8 mouse cellular contexts compared by ENCODE assay signal in genomic region chr19:34684857-34685256, GRCm38 (mm10). TPM values are rescaled to one million over a fixed set of nuclear protein-coding genes. Genes with fewer than 3 reads are reported as not detected.
DNase-seq lines count a peak whose midpoint lies in the region; ATAC-seq lines count a peak whose summit lies in the region.

No protein-coding gene starts in this region.

- no peak overlapping the region for H3K27ac ChIP-seq in forebrain, embryonic 11.5 days (ENCODE audit: low read depth, low read length)
- H3K27ac ChIP-seq in forebrain, embryonic 10.5 days = no peak overlapping the region
- H3K27ac ChIP-seq in embryonic facial prominence, embryonic 11.5 days (replicated peaks; ENCODE audit: low read depth, low read length) = no peak overlapping the region

- WGBS in forebrain, embryonic 11.5 days = 57% methylated on average over 1 of the region's 1 CpGs
- 49% methylated on average over 1 of the region's 1 CpGs for WGBS in forebrain, embryonic 10.5 days
- WGBS in embryonic facial prominence, embryonic 11.5 days = 46% methylated on average over 1 of the region's 1 CpGs

- no peaks in the 10 kb centered on the region for H3K9me3 ChIP-seq in forebrain, embryonic 11.5 days (ENCODE audit: control insufficient read depth, low read length)
- H3K9me3 ChIP-seq in forebrain, embryonic 10.5 days = no peaks in the 10 kb centered on the region
- H3K9me3 ChIP-seq in embryonic facial prominence, embryonic 11.5 days (replicated peaks; ENCODE audit: control insufficient read depth, low read length) = no peaks in the 10 kb centered on the region

- H3K4me3 ChIP-seq in forebrain, embryonic 11.5 days (ENCODE audit: low read depth, low read length) = no peak overlapping the region
- H3K4me3 ChIP-seq in forebrain, embryonic 10.5 days = no peak overlapping the region
- H3K4me3 ChIP-seq in embryonic facial prominence, embryonic 11.5 days (ENCODE audit: low read depth, low read length) = no peak overlapping the region

- no peak overlapping the region for H3K9ac ChIP-seq in forebrain, embryonic 11.5 days (ENCODE audit: low read length)
- no peak overlapping the region for H3K9ac ChIP-seq in embryonic facial prominence, embryonic 11.5 days (replicated peaks; ENCODE audit: low read length)

- no peaks in the 10 kb centered on the region for H3K4me1 ChIP-seq in forebrain, embryonic 11.5 days (replicated peaks; ENCODE audit: control insufficient read depth, insufficient read depth, low read length)
- H3K4me1 ChIP-seq in forebrain, embryonic 10.5 days = no peaks in the 10 kb centered on the region
- H3K4me1 ChIP-seq in embryonic facial prominence, embryonic 11.5 days (ENCODE audit: control insufficient read depth, insufficient read depth, low read length) = no peaks in the 10 kb centered on the region

- no peak for ATAC-seq in forebrain, embryonic 11.5 days (replicated peaks; ENCODE audit: low FRiP score)
- no peak for ATAC-seq in embryonic facial prominence, embryonic 11.5 days (replicated peaks; ENCODE audit: insufficient number of reproducible peaks, low FRiP score, low TSS enrichment, low read depth)

- H3K36me3 ChIP-seq in forebrain, embryonic 11.5 days (ENCODE audit: control insufficient read depth, insufficient read depth, low read length) = no peaks in the 10 kb centered on the region
- no peaks in the 10 kb centered on the region for H3K36me3 ChIP-seq in forebrain, embryonic 10.5 days (replicated peaks)
- H3K36me3 ChIP-seq in embryonic facial prominence, embryonic 11.5 days (replicated peaks; ENCODE audit: control insufficient read depth, insufficient read depth, low read depth, low read length) = no peaks in the 10 kb centered on the region

- no peak overlapping the region for H3K4me2 ChIP-seq in forebrain, embryonic 11.5 days (ENCODE audit: low read depth, low read length, severe bottlenecking)
- no peak overlapping the region for H3K4me2 ChIP-seq in embryonic facial prominence, embryonic 11.5 days (ENCODE audit: low read depth, low read length)

- H3K27me3 ChIP-seq in forebrain, embryonic 11.5 days (ENCODE audit: control insufficient read depth, insufficient read depth, low read length) = no peaks in the 10 kb centered on the region
- H3K27me3 ChIP-seq in forebrain, embryonic 10.5 days (ENCODE audit: poor library complexity, severe bottlenecking) = no peaks in the 10 kb centered on the region
- H3K27me3 ChIP-seq in embryonic facial prominence, embryonic 11.5 days (ENCODE audit: control insufficient read depth, insufficient read depth, low read length) = no peaks in the 10 kb centered on the region

- peak; percentile 55 for DNase-seq in forebrain, embryonic 11.5 days (ENCODE audit: low spot score)
- no peak for DNase-seq in forebrain, embryonic 10.5 days (ENCODE audit: extremely low spot score, low spot score)
- peak; percentile 6 to 19 for DNase-seq in urinary bladder, adult 18-20 months (ENCODE audit: low spot score in 2 of 2)
- no peak for DNase-seq in urinary bladder, postnatal 10 days (ENCODE audit: low spot score)
- DNase-seq in embryonic facial prominence, embryonic 11.5 days (ENCODE audit: low spot score) = peak; percentile 36
- peak; percentile 80 for DNase-seq in kidney, postnatal 10 days
- peak; percentile 44 for DNase-seq in lung, postnatal 25 days (ENCODE audit: low spot score)
- peak; percentile 30 for DNase-seq in thymus, postnatal 14 days

RNA-seq across cellular contexts. Expression of gene Ifit1, which starts 44.2 kb away (rescaled TPM):
- 0.20 TPM in 1 of 2 replicates, not detected in the other for polyA plus RNA-seq in forebrain, embryonic 11.5 days (2014; fragmentation: Nextera tagmentation; extraction: Ambion mirVana)
- polyA plus RNA-seq in forebrain, embryonic 10.5 days (2016; fragmentation: Nextera tagmentation; extraction: Ambion mirVana) = 0.11 TPM in 1 of 2 replicates, not detected in the other
- 0.29 and 0.40 TPM in 2 replicates for polyA plus RNA-seq in embryonic facial prominence, embryonic 11.5 days (2014; fragmentation: Nextera tagmentation; extraction: Ambion mirVana)

RNA-seq across cellular contexts. Expression of gene Ifit1bl2, which starts 44.3 kb away (rescaled TPM):
- polyA plus RNA-seq in forebrain, embryonic 11.5 days (2014; fragmentation: Nextera tagmentation; extraction: Ambion mirVana) = 0.09 TPM in 1 of 2 replicates, not detected in the other
- polyA plus RNA-seq in forebrain, embryonic 10.5 days (2016; fragmentation: Nextera tagmentation; extraction: Ambion mirVana) = not detected in 2 replicates
- polyA plus RNA-seq in embryonic facial prominence, embryonic 11.5 days (2014; fragmentation: Nextera tagmentation; extraction: Ambion mirVana) = 0.08 and 0.20 TPM in 2 replicates

Comparison
In these comparisons a context has a peak if more than half of its experiments do, and no peak if none do; other contexts are left out.
1. DNase-seq: peak in forebrain, embryonic 11.5 days (single experiment), urinary bladder, adult 18-20 months (2 of 2), embryonic facial prominence, embryonic 11.5 days (single experiment), kidney, postnatal 10 days (single experiment), lung, postnatal 25 days (single experiment) and thymus, postnatal 14 days (single experiment); none in forebrain, embryonic 10.5 days (single experiment) and urinary bladder, postnatal 10 days (single experiment).